Mouse (Mus musculus): Measurements from ENCODE around the gene Clec9a.

DNA sequence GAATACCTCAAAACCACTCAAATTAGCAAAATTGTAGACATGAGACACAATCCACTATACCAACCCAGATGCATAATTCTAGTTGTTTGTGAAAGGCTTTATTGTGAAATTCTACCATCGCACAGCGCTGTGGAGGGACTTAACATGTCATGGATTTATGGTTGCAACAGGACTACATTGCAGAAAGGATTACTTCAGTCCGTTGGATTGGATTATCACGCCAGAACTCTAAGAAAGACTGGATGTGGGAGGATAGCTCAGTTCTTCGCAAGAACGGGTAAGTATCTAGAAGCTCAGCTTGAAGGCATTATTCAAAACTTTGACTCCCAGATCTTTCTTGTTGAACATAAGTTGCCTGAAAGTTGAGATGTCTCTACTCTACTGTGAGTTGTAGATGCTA, 5.3 kb upstream of the Clec9a start:
- TF ChIP-seq CTCF (IDR thresholded peaks at IDR 0.05; ENCODE audit: control insufficient read depth, insufficient read depth, insufficient replicate concordance, low read depth, low read length) = no peak
- no peak for TF ChIP-seq POLR2A (IDR thresholded peaks at IDR 0.05; ENCODE audit: control insufficient read depth, low read depth, low read length)

All from testis, adult 2 months (tissue).